Mouse (Mus musculus) thymus, adult 2 months (tissue): ENCODE measurements at regions not wholly inside any gene's neighbourhood (a gene's known extent, or its start where the extent isn't known, plus 50 kb on each side); places are given as distances from the start of the nearest gene placed in this dataset.

Experiments
- CTCF ChIP-seq: fragments of 200-500 bp; IDR thresholded peaks from 2 replicates; pipeline ENCODE4 v1.5.1; 2012; ENCODE audit warnings: mild to moderate bottlenecking, control low read depth, low read length, moderate library complexity, borderline replicate concordance; ENCODE audit not compliant: control insufficient read depth, poor library complexity, insufficient read depth; ENCODE audit errors: extremely low read depth
- POLR2A ChIP-seq: fragments of 200-500 bp; IDR thresholded peaks from 2 replicates; pipeline ENCODE4 v1.6.1; 2012; ENCODE audit warnings: mild to moderate bottlenecking, low read length, control low read depth, moderate library complexity; ENCODE audit not compliant: control insufficient read depth, poor library complexity, insufficient read depth; ENCODE audit errors: extremely low read depth

- TF ChIP-seq CTCF: no peak
- no peak for TF ChIP-seq POLR2A
Observed at GRCm38 (mm10) chr2:174015283-174015682, 60.8 kb upstream of the Stx16 start.
